Mouse (Mus musculus): ENCODE measurements at regions not wholly inside any gene's neighbourhood (a gene's known extent, or its start where the extent isn't known, plus 50 kb on each side); places are given as distances from the start of the nearest gene placed in this dataset.
A peak's percentile ranks its signal among the peaks of the same experiment; 100 is the strongest.

DNA sequence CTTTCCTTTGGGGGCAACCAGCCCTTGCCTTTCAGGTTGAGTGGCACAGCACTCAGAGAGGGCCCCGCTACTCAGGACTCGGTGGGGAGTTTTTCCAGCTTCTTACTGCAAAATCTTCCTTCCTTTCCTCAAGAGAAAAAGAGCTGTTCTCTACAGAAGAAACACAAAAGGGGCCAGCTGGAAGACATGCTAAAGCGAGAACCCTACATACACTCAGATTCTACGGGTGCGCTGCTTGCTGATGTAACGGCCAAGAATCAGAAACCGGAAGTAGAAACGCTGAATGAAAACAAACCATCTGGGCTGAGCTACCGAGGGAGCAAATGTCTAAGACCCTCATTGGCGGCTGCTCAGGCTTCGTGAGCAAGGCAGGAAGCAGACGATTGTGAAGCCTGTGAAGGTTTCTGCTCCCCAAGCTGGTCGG lies 203.3 kb upstream of the Klf3 start:
- peaks cover 55% of the 10 kb centered on the region for H3K4me1 ChIP-seq (replicated peaks)
- H3K4me2 ChIP-seq, result peak overlapping the region; percentile 44
- WGBS, result 28% methylated on average over 13 of the region's 13 CpGs
- H3K9ac ChIP-seq (replicated peaks), result no peak overlapping the region
- ATAC-seq (ENCODE audit: insufficient number of reproducible peaks, insufficient read depth, low FRiP score, low TSS enrichment, low read depth), result peak; percentile 62; the same call in 1 of the 2 replicates
- H3K9me3 ChIP-seq, result no peaks in the 10 kb centered on the region
- no peaks in the 10 kb centered on the region for H3K27me3 ChIP-seq
- H3K36me3 ChIP-seq, result no peaks in the 10 kb centered on the region
- H3K4me3 ChIP-seq (replicated peaks), result no peak overlapping the region; the same call in 1 of the 2 replicates
- H3K27ac ChIP-seq, result peak overlapping the region; percentile 89

- Histone ChIP-seq H3K27ac (peak overlapping the region; percentile 89), H3K9ac (replicated peaks) (no peak overlapping the region), H3K4me3 (replicated peaks) (no peak overlapping the region; the same call in 1 of the 2 replicates), H3K36me3 (no peaks in the 10 kb centered on the region), H3K9me3 (no peaks in the 10 kb centered on the region), H3K27me3 (no peaks in the 10 kb centered on the region), H3K4me2 (peak overlapping the region; percentile 44), H3K4me1 (replicated peaks) (peaks cover 50% of the 10 kb centered on the region)
- peak; percentile 78; the same call in 1 of the 2 replicates for ATAC-seq (ENCODE audit: insufficient number of reproducible peaks, insufficient read depth, low FRiP score, low TSS enrichment, low read depth)
- 21% methylated on average over 7 of the region's 7 CpGs for WGBS
Observed at GRCm38 (mm10) chr5:64600392-64600791, 202.8 kb upstream of the Klf3 start.

- Histone ChIP-seq H3K9ac (replicated peaks) (no peak overlapping the region), H3K27me3 (no peaks in the 10 kb centered on the region), H3K4me2 (no peak overlapping the region), H3K9me3 (no peaks in the 10 kb centered on the region), H3K4me3 (replicated peaks) (no peak overlapping the region), H3K27ac (peak overlapping the region; percentile 89), H3K4me1 (replicated peaks) (peaks cover 46% of the 10 kb centered on the region), H3K36me3 (no peaks in the 10 kb centered on the region)
- ATAC-seq (ENCODE audit: insufficient number of reproducible peaks, insufficient read depth, low FRiP score, low TSS enrichment, low read depth), result no peak
- WGBS, result 47% methylated on average over 2 of the region's 2 CpGs
Observed at GRCm38 (mm10) chr5:64600811-64601210, 202.4 kb upstream of the Klf3 start.

DNA sequence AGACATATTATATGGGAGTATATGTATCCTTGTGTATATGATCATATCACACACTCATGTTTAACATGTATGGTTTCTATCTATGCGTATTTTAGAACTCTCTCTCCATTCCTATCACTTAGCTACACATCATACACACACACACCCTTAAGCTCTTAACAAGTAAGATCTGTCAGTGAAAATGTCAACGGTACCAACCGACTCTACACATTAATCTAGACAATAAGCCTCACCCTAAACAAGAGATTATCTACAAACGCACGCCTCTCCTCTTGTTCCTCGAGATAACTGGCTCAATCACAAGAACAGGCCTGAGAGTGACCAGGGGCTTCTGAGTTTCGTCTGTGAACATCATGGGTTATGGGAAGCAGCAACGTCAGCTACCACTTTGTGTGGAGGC lies 201.9 kb upstream of the Klf3 start:
- Histone ChIP-seq H3K4me1 (replicated peaks) (peaks cover 41% of the 10 kb centered on the region), H3K27ac (0 out of 2 replicates have a peak overlapping the region, but pooled peaks have one; percentile 7), H3K36me3 (no peaks in the 10 kb centered on the region), H3K9ac (replicated peaks) (no peak overlapping the region), H3K9me3 (no peaks in the 10 kb centered on the region), H3K4me3 (replicated peaks) (no peak overlapping the region), H3K4me2 (no peak overlapping the region), H3K27me3 (no peaks in the 10 kb centered on the region)
- 65% methylated on average over 8 of the region's 8 CpGs for WGBS
- no peak for ATAC-seq (ENCODE audit: insufficient number of reproducible peaks, insufficient read depth, low FRiP score, low TSS enrichment, low read depth)

DNA sequence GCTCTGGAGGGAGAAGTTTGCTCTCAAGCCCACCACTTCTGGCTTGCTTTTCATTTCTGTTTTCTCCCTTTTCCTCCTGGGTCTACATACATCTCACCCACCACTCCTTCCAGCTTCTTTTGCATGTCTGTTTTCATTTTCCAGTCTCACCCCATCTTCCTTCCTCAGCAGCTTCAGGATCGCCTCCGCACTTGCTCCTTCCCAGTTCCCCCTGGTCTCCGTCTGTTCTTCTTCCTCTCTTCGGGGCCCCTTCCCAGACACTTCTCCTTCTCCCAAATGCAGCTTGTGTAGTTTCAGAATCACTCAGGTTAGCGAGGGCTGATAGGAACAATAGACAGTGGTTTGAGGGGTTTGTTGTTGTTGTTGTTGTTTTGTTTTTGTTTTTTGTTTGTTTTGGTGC lies 201.4 kb upstream of the Klf3 start:
- Histone ChIP-seq H3K27me3 (no peaks in the 10 kb centered on the region), H3K4me3 (replicated peaks) (no peak overlapping the region), H3K27ac (0 out of 2 replicates have a peak overlapping the region, but pooled peaks have one; percentile 7), H3K4me2 (no peak overlapping the region), H3K36me3 (no peaks in the 10 kb centered on the region), H3K4me1 (replicated peaks) (peaks cover 36% of the 10 kb centered on the region), H3K9me3 (no peaks in the 10 kb centered on the region), H3K9ac (replicated peaks) (no peak overlapping the region)
- 79% methylated on average over 5 of the region's 5 CpGs for WGBS
- no peak for ATAC-seq (ENCODE audit: insufficient number of reproducible peaks, insufficient read depth, low FRiP score, low TSS enrichment, low read depth)

- H3K4me3 ChIP-seq (replicated peaks), result no peak overlapping the region
- H3K9ac ChIP-seq (replicated peaks), result no peak overlapping the region
- 81% methylated on average over 8 of the region's 8 CpGs for WGBS
- H3K4me2 ChIP-seq, result no peak overlapping the region
- no peak overlapping the region for H3K27ac ChIP-seq
- H3K27me3 ChIP-seq, result no peaks in the 10 kb centered on the region
- ATAC-seq (ENCODE audit: insufficient number of reproducible peaks, insufficient read depth, low FRiP score, low TSS enrichment, low read depth), result no peak
- no peaks in the 10 kb centered on the region for H3K9me3 ChIP-seq
- no peaks in the 10 kb centered on the region for H3K36me3 ChIP-seq
- H3K4me1 ChIP-seq (replicated peaks), result peaks cover 30% of the 10 kb centered on the region
Observed at GRCm38 (mm10) chr5:64602356-64602936, 200.7 kb upstream of the Klf3 start.

DNA sequence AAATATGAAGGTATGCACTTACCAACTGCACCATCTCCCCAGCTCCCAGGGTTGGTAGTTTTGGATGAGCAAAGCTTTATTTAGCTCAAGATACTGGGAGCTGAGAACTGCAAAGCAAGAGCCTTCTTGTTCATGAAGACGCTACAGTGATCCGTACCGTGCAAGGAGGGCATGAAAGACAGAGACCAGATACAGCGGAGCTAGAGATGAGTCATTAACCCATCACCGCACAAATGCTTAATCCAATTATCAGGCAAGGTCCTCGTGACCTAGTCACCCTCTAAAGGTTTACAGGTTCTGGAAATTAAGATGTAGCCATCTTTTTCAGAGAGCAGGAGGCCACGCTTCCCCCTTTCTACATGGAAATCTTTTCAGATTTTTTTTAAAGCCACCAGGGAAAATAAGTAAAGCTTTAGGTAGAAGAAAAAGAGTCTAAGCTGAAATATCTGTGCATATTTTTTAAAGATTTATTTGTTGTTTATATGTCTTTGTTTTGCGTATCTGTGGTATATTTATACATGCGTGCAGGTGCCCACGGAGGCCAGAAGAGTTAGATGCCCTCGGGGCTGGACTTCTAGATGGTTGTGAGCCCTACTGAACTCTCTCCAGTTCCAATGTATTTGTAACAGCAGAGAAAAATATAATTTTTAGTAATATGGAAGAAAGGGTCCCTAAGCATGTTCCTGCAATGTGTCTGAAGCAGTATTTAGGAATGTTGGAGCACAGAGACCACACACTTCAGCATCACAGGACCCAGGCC lies 200.0 kb upstream of the Klf3 start:
- WGBS, result 89% methylated on average over 11 of the region's 11 CpGs
- Histone ChIP-seq H3K4me1 (replicated peaks) (peaks cover 29% of the 10 kb centered on the region), H3K27ac (no peak overlapping the region)

DNA sequence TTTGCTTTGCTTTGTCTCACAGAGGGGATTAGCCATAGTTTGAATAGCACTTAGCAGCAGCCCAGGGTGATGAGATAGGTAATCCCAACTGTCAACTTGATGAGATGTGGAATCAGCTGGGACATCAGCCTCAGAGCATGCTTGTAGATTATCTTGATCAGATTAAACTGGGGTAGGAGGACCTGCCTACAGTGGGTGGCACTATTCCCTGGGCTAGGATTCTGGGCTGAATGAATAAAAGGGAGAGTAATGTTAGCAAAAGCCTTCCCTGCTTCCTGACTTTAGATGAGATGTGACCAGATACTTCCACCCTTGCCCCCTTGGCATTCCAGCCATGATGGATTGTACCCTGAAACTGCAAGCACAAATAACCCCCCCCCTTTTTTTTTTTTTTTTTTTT lies 198.0 kb upstream of the Klf3 start:
- Histone ChIP-seq H3K4me3 (replicated peaks) (no peak overlapping the region), H3K9me3 (no peaks in the 10 kb centered on the region), H3K9ac (replicated peaks) (no peak overlapping the region), H3K27me3 (no peaks in the 10 kb centered on the region), H3K4me2 (no peak overlapping the region), H3K27ac (no peak overlapping the region), H3K36me3 (no peaks in the 10 kb centered on the region), H3K4me1 (replicated peaks) (peaks cover 18% of the 10 kb centered on the region)
- ATAC-seq (ENCODE audit: insufficient number of reproducible peaks, insufficient read depth, low FRiP score, low TSS enrichment, low read depth), result no peak

More for the DNA sequence above, 200.0 kb upstream of the Klf3 start:
- Histone ChIP-seq H3K36me3 (no peaks in the 10 kb centered on the region), H3K9me3 (no peaks in the 10 kb centered on the region), H3K9ac (replicated peaks) (no peak overlapping the region), H3K4me3 (replicated peaks) (no peak overlapping the region), H3K27me3 (no peaks in the 10 kb centered on the region), H3K4me2 (no peak overlapping the region)
- ATAC-seq (ENCODE audit: insufficient number of reproducible peaks, insufficient read depth, low FRiP score, low TSS enrichment, low read depth), result no peak

- WGBS, result 50% methylated on average over 5 of the region's 5 CpGs
- Histone ChIP-seq H3K27me3 (no peaks in the 10 kb centered on the region), H3K27ac (no peak overlapping the region), H3K4me3 (replicated peaks) (no peak overlapping the region), H3K36me3 (no peaks in the 10 kb centered on the region), H3K9me3 (no peaks in the 10 kb centered on the region), H3K9ac (replicated peaks) (no peak overlapping the region), H3K4me2 (no peak overlapping the region), H3K4me1 (replicated peaks) (peaks cover 18% of the 10 kb centered on the region)
- no peak for ATAC-seq (ENCODE audit: insufficient number of reproducible peaks, insufficient read depth, low FRiP score, low TSS enrichment, low read depth)
Observed at GRCm38 (mm10) chr5:64605991-64606390, 197.2 kb upstream of the Klf3 start.

DNA sequence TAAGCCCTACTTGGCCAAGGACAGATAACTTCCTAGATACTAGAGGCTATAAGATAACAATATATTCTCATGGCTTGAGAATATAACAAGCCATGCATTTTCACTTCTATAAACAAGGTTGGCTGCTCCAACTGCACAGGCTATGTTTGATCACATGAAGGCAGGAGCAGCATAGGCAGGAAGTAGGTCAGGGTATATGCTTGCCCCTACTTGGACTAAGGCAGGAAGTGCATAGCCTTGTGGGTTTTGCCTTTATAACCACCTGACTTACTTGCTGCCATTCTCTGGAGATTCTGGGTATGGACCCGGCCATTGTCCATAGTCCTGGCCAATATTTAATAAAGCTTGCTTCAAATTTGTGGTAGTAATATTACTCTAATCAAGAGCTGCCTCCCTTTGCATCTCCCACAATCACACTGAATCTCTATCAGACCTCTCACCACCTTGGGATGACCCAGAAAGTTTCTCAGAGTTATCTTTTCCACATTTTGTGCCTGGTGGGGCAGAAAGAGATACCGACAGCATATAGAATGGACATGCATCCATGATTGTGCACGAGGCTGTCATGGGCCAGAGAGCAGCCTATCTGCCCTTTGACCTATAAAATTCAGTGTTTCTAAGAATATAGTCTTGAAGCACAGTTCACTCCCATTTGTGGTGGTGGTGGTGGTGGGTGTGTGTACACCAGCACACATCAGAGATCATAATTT lies 193.7 kb upstream of the Klf3 start:
- Histone ChIP-seq H3K4me3 (replicated peaks) (no peak overlapping the region), H3K4me2 (no peak overlapping the region), H3K27me3 (no peaks in the 10 kb centered on the region), H3K36me3 (no peaks in the 10 kb centered on the region), H3K4me1 (replicated peaks) (peaks cover 12% of the 10 kb centered on the region), H3K9me3 (no peaks in the 10 kb centered on the region), H3K27ac (no peak overlapping the region), H3K9ac (replicated peaks) (no peak overlapping the region)
- WGBS, result 86% methylated on average over 3 of the region's 3 CpGs
- no peak for ATAC-seq (ENCODE audit: insufficient number of reproducible peaks, insufficient read depth, low FRiP score, low TSS enrichment, low read depth)

DNA sequence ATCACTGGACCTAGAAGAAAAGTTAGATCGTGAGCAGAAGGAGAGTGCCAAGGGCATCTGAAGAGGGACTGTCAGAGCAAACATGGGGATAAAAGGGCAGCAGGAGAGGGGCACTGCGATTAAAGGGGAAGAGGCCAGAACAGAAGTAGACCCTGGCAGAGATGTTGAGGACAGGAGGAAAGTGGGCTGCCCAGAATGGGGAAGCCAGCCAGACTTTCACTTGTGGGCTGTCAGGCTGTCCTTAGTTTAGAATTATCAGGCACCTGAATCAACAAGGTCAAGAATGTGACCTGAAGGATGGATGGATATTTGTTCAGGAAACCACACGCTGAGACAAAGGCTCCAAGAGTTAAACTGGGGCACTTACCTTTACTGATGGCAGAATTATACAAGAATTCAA lies 193.0 kb upstream of the Klf3 start:
- no peaks in the 10 kb centered on the region for H3K9me3 ChIP-seq
- H3K36me3 ChIP-seq, result no peaks in the 10 kb centered on the region
- no peak overlapping the region for H3K4me2 ChIP-seq
- peaks cover 12% of the 10 kb centered on the region for H3K4me1 ChIP-seq (replicated peaks)
- H3K9ac ChIP-seq (replicated peaks), result no peak overlapping the region
- 23% methylated on average over 3 of the region's 3 CpGs for WGBS
- H3K27me3 ChIP-seq, result no peaks in the 10 kb centered on the region
- ATAC-seq (ENCODE audit: insufficient number of reproducible peaks, insufficient read depth, low FRiP score, low TSS enrichment, low read depth), result peak; percentile 26; the same call in 1 of the 2 replicates
- no peak overlapping the region for H3K4me3 ChIP-seq (replicated peaks)
- peak overlapping the region; percentile 46; the same call in 1 of the 2 replicates for H3K27ac ChIP-seq

Measured in limb, embryonic 12.5 days (tissue).